ENCODE assay signal across 15 mouse cellular contexts in the genomic region with DNA sequence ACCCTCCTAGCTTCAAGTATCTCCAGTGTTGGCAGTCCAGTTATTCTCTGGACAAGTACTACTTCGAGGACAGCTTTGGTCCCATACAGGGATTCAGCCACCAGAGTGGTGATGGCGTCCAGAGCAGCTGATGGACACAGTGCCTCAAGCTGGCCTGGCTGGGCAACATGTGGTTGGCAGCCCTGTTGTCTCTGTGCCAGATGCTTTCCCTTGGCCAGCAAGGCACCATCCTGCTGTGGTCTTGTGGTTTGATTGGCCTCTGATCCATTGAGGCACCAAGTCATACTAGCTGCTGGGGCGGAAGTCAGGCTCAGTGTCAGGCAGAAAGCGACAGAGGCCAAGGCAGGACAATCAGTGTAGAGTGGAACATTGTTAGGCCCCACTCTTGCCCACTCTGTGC. TPM values are rescaled to one million over a fixed set of nuclear protein-coding genes. Genes with fewer than 3 reads are reported as not detected.
DNase-seq lines count a peak whose midpoint lies in the region; ATAC-seq and TF ChIP-seq lines count a peak whose summit lies in the region.
"Had no signal": no experiment of that assay in that cellular context is flagged by ENCODE, and none has a peak within 500 bp of the region (broad histone marks: within the 10 kb centered on the region; RNA-seq: fewer than 3 reads in every experiment).

No protein-coding gene starts in this region.

- peaks cover 9% of the 10 kb centered on the region for H3K79me3 ChIP-seq in C2C12 (ENCODE audit: low read depth)

- peak; percentile 90 for DNase-seq in 3134 (ENCODE audit: extremely low read depth, insufficient read length, low spot score)
- peak; percentile 58 for DNase-seq in limb, embryonic 10.5 days (ENCODE audit: low spot score)
- DNase-seq in adrenal gland, postnatal 14 days: no peak
- no peak for DNase-seq in layer of hippocampus, postnatal 25 days (ENCODE audit: extremely low spot score in 1 of 2, low spot score in 1 of 2)
- DNase-seq in adrenal gland, postnatal 36 days: no peak
- DNase-seq: adrenal gland, adult 8-10 months; cerebellum, adult 8-10 months had no signal

- peak overlapping the region; percentile 53; the same call in 1 of the 2 replicates for H3K27ac ChIP-seq in heart, embryonic 16.5 days (ENCODE audit: low read length)
- no peak overlapping the region for H3K27ac ChIP-seq in heart, embryonic 11.5 days (ENCODE audit: low read depth, low read length)
- H3K27ac ChIP-seq in limb, embryonic 10.5 days: peak overlapping the region; percentile 91

- WGBS in heart, embryonic 16.5 days: 76% methylated on average over 4 of the region's 4 CpGs
- WGBS in heart, embryonic 11.5 days (ENCODE audit: insufficient replicate concordance): 71% methylated on average over 4 of the region's 4 CpGs
- WGBS in limb, embryonic 10.5 days: 81% methylated on average over 4 of the region's 4 CpGs

- no peaks in the 10 kb centered on the region for H3K36me3 ChIP-seq in heart, embryonic 16.5 days (ENCODE audit: control insufficient read depth, insufficient read depth)
- H3K36me3 ChIP-seq in heart, embryonic 11.5 days (ENCODE audit: control insufficient read depth, insufficient read depth, low read length): no peaks in the 10 kb centered on the region
- H3K36me3 ChIP-seq in C2C12 (ENCODE audit: control insufficient read depth, insufficient read depth): peaks cover 40% of the 10 kb centered on the region
- peaks cover 43% of the 10 kb centered on the region for H3K36me3 ChIP-seq in limb, embryonic 10.5 days
- H3K36me3 ChIP-seq: G1E had no signal

- TF ChIP-seq CTCF in C2C12 (IDR thresholded peaks at IDR 0.05; ENCODE audit: control insufficient read depth, insufficient read depth, insufficient read length): no peak

- no peak for ATAC-seq in heart, embryonic 16.5 days (replicated peaks; ENCODE audit: extremely low read depth, insufficient read depth, low FRiP score)
- ATAC-seq in heart, embryonic 11.5 days (replicated peaks; ENCODE audit: insufficient number of reproducible peaks, low FRiP score, low TSS enrichment): no peak

- H3K79me2 ChIP-seq in C2C12 (ENCODE audit: control insufficient read depth, insufficient read depth): no peaks in the 10 kb centered on the region

- H3K4me2 ChIP-seq in heart, embryonic 16.5 days (ENCODE audit: low read depth, low read length): no peak overlapping the region
- no peak overlapping the region for H3K4me2 ChIP-seq in heart, embryonic 11.5 days

- peaks cover 31% of the 10 kb centered on the region for H3K27me3 ChIP-seq in heart, embryonic 16.5 days (ENCODE audit: control insufficient read depth, insufficient read depth, low read length)
- H3K27me3 ChIP-seq in heart, embryonic 11.5 days (ENCODE audit: control insufficient read depth, insufficient read depth, low read length): peaks cover 43% of the 10 kb centered on the region
- H3K27me3 ChIP-seq in C2C12 (ENCODE audit: control insufficient read depth, insufficient read depth, insufficient read length): no peaks in the 10 kb centered on the region
- peaks cover 45% of the 10 kb centered on the region for H3K27me3 ChIP-seq in limb, embryonic 10.5 days (ENCODE audit: low read depth, poor library complexity, severe bottlenecking)

- H3K4me1 ChIP-seq in heart, embryonic 16.5 days (ENCODE audit: control insufficient read depth, insufficient read depth, low read length): peaks cover 25% of the 10 kb centered on the region
- peaks cover 40% of the 10 kb centered on the region for H3K4me1 ChIP-seq in heart, embryonic 11.5 days (ENCODE audit: control insufficient read depth, insufficient read depth, low read length)
- H3K4me1 ChIP-seq in limb, embryonic 10.5 days: peaks cover 67% of the 10 kb centered on the region

- H3K9ac ChIP-seq in heart, embryonic 16.5 days (ENCODE audit: low read length): no peak overlapping the region
- no peak overlapping the region for H3K9ac ChIP-seq in heart, embryonic 11.5 days (ENCODE audit: low read depth, low read length)
- H3K9ac ChIP-seq: forebrain, postnatal 0 days had no signal

- H3ac ChIP-seq in C2C12 (ENCODE audit: control insufficient read depth, insufficient read length, low read depth): peak overlapping the region; percentile 34

- no peaks in the 10 kb centered on the region for H3K9me3 ChIP-seq in heart, embryonic 16.5 days (replicated peaks; ENCODE audit: control insufficient read depth, low read length)
- H3K9me3 ChIP-seq in heart, embryonic 11.5 days (replicated peaks; ENCODE audit: control insufficient read depth, low read length): no peaks in the 10 kb centered on the region
- H3K9me3 ChIP-seq in limb, embryonic 10.5 days (replicated peaks): no peaks in the 10 kb centered on the region

- no peak overlapping the region for H3K4me3 ChIP-seq in heart, embryonic 16.5 days (ENCODE audit: low read length)
- no peak overlapping the region for H3K4me3 ChIP-seq in heart, embryonic 11.5 days (ENCODE audit: low read depth, low read length)
- no peak overlapping the region for H3K4me3 ChIP-seq in C2C12 (ENCODE audit: insufficient read depth, poor library complexity, severe bottlenecking)
- H3K4me3 ChIP-seq in limb, embryonic 10.5 days: peak overlapping the region; percentile 31

TF ChIP-seq in C2C12, 6 proteins besides CTCF, POLR2A, EP300 and RAD21:
- no peak for TF ChIP-seq CEBPB (IDR thresholded peaks at IDR 0.05; ENCODE audit: low read depth)
- TF ChIP-seq MYOD1 (IDR thresholded peaks at IDR 0.05; ENCODE audit: control insufficient read depth, insufficient read length, low read depth): peak; percentile 71
- TF ChIP-seq MAX (IDR thresholded peaks at IDR 0.05): peak; percentile 99
TF ChIP-seq in C2C12: peak in this region for 2.

RNA-seq across cellular contexts. Expression of a gene that starts 12.0 kb away (rescaled TPM):
- polyA plus RNA-seq in heart, embryonic 16.5 days (2015; fragmentation: Nextera tagmentation; extraction: Ambion mirVana): 4.3 and 5.5 TPM in 2 replicates
- 7.2 and 9.6 TPM in 2 replicates for polyA plus RNA-seq in heart, embryonic 11.5 days (2014; fragmentation: Nextera tagmentation; extraction: Ambion mirVana)
- polyA plus RNA-seq in C2C12 (2012; fragmentation: generic; extraction: Trizol): 38.5 TPM
- polyA plus RNA-seq in limb, embryonic 10.5 days (2016; fragmentation: Nextera tagmentation; extraction: Ambion mirVana): 16.8 and 24.5 TPM in 2 replicates
- total RNA-seq in adrenal gland, postnatal 14 days (2021): 11.3 and 12.4 TPM in 2 replicates
- total RNA-seq in layer of hippocampus, postnatal 25 days (2021): 1 to 10 TPM; 2.7 to 2.8 TPM
- 10 to 100 TPM in 1 of 2 experiments, 1 to 10 TPM in 1; 8.6 to 11.6 TPM for total RNA-seq in adrenal gland, postnatal 36 days (2021)
- total RNA-seq: G1E had no signal
- polyA plus RNA-seq: G1E had no signal

RNA-seq across cellular contexts. Expression of a gene that starts 23.8 kb away (rescaled TPM):
- not detected in 2 replicates for polyA plus RNA-seq in heart, embryonic 16.5 days (2015; fragmentation: Nextera tagmentation; extraction: Ambion mirVana)
- 0.13 TPM in 1 of 2 replicates, not detected in the other for polyA plus RNA-seq in heart, embryonic 11.5 days (2014; fragmentation: Nextera tagmentation; extraction: Ambion mirVana)
- not detected for polyA plus RNA-seq in C2C12 (2012; fragmentation: generic; extraction: Trizol)
- 0.55 and 0.61 TPM in 2 replicates for polyA plus RNA-seq in limb, embryonic 10.5 days (2016; fragmentation: Nextera tagmentation; extraction: Ambion mirVana)
- total RNA-seq in adrenal gland, postnatal 14 days (2021): not detected in 2 replicates
- 1 to 10 TPM; 3.6 to 3.7 TPM for total RNA-seq in layer of hippocampus, postnatal 25 days (2021)
- not detected for total RNA-seq in adrenal gland, postnatal 36 days (2021)
- total RNA-seq: adrenal gland, adult 8-10 months; heart, postnatal 14 days; liver, adult 2 months; megakaryocyte, adult 5-6 weeks had no signal
- polyA plus RNA-seq: liver, adult 2 months had no signal

RNA-seq across cellular contexts. Expression of a gene that starts 29.0 kb away (rescaled TPM):
- 2.0 and 2.6 TPM in 2 replicates for polyA plus RNA-seq in heart, embryonic 16.5 days (2015; fragmentation: Nextera tagmentation; extraction: Ambion mirVana)
- polyA plus RNA-seq in heart, embryonic 11.5 days (2014; fragmentation: Nextera tagmentation; extraction: Ambion mirVana): 1.0 and 1.9 TPM in 2 replicates
- 0.66 TPM for polyA plus RNA-seq in C2C12 (2012; fragmentation: generic; extraction: Trizol)
- polyA plus RNA-seq in limb, embryonic 10.5 days (2016; fragmentation: Nextera tagmentation; extraction: Ambion mirVana): 2.5 and 3.4 TPM in 2 replicates
- 1.3 and 2.2 TPM in 2 replicates for total RNA-seq in adrenal gland, postnatal 14 days (2021)
- 10 to 100 TPM; 12.9 to 13.5 TPM for total RNA-seq in layer of hippocampus, postnatal 25 days (2021)
- 1 to 10 TPM; 1.7 to 2.3 TPM for total RNA-seq in adrenal gland, postnatal 36 days (2021)

RNA-seq across cellular contexts. Expression of a gene that starts 49.7 kb away (rescaled TPM):
- 36.4 and 39.6 TPM in 2 replicates for polyA plus RNA-seq in heart, embryonic 16.5 days (2015; fragmentation: Nextera tagmentation; extraction: Ambion mirVana)
- 43.2 and 44.1 TPM in 2 replicates for polyA plus RNA-seq in heart, embryonic 11.5 days (2014; fragmentation: Nextera tagmentation; extraction: Ambion mirVana)
- 83.6 TPM for polyA plus RNA-seq in C2C12 (2012; fragmentation: generic; extraction: Trizol)
- polyA plus RNA-seq in limb, embryonic 10.5 days (2016; fragmentation: Nextera tagmentation; extraction: Ambion mirVana): 70.4 and 81.3 TPM in 2 replicates
- 40.3 and 43.1 TPM in 2 replicates for total RNA-seq in adrenal gland, postnatal 14 days (2021)
- total RNA-seq in layer of hippocampus, postnatal 25 days (2021): 100 to 1,000 TPM in 1 of 2 experiments, 10 to 100 TPM in 1; 97.3 to 103 TPM
- total RNA-seq in adrenal gland, postnatal 36 days (2021): 10 to 100 TPM; 38.3 to 43.1 TPM
- polyA plus RNA-seq: G1E had no signal

Comparison
In these comparisons a context has a peak if more than half of its experiments do, and no peak if none do; other contexts are left out.
1. DNase-seq: peak in 3134 (single experiment) and limb, embryonic 10.5 days (single experiment); none in adrenal gland, postnatal 14 days (single experiment), layer of hippocampus, postnatal 25 days (0 of 2) and adrenal gland, postnatal 36 days (0 of 2).